Mouse (Mus musculus): ENCODE measurements around the gene Klhl29. TPM values are rescaled to one million over a fixed set of nuclear protein-coding genes. Genes with fewer than 3 reads are reported as not detected.

The Klhl29 gene
- polyA plus RNA-seq, 1 experiment from 2014 or later = 2.5 TPM

DNA sequence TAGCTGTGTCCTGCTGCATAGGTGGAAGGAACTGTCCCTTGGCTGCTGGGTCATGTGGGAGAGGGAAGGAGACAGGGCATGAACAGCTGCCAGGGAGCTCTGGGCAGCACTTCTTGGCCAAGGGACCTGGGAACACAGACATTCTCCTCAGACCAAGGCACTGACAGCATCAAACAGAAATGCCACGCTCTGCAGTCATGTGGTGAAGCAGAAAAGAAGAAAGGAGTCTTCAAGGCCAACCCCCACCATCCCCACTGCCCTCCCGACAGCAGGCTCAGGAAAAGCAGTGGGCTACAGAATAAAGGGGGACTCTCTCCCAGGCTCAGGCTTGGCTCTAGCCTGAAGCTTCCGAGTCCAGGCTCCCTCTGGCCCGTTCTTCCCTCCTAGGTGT is 130.3 kb downstream of the Klhl29 start:
- no peak for ATAC-seq (ENCODE audit: low FRiP score, low read depth)
- WGBS = 53% methylated on average over 4 of the region's 4 CpGs
- Histone ChIP-seq H3K27me3 (replicated peaks) (no peaks in the 10 kb centered on the region), H3K9ac (no peak overlapping the region), H3K27ac (no peak overlapping the region), H3K4me2 (replicated peaks) (no peak overlapping the region), H3K36me3 (no peaks in the 10 kb centered on the region), H3K4me1 (peaks cover 34% of the 10 kb centered on the region), H3K9me3 (no peaks in the 10 kb centered on the region), H3K4me3 (no peak overlapping the region)

DNA sequence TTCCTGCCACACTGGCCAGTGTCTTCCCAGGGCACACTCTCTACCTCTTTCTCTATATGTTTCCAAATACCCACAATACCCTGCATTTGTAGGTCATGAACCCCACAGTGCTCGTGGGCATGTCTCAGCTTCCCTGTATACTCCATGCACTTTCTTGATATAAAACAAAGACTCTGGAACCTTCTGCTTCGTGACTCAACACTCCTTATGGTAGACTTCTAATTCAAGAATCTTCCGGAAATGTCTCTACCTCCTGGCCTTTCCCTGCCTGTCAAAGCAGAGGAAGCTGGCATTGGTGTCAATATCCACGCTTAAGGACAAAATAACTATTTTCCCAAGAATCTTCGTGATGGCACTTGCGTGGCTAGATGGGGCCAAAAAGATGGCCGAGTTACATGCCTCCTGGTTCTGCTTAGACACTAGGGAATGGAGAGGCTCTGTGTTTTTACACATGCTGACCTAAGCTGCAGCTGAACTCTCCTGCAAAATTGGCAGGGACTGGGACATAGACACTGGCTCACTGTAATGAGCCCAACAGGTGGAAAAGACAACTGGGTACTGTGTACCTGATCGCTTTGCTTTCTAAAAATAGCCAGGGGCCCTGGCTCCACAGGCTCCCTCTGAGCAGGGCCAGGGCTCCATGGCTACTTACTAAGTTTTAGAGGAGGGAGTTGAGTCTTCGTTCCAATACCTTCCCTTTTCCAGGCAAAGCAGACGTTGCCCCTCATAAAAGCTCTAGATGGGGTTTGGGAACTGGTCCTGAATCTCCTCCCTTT is 130.9 kb downstream of the Klhl29 start:
- H3K36me3 ChIP-seq = no peaks in the 10 kb centered on the region
- no peaks in the 10 kb centered on the region for H3K9me3 ChIP-seq
- no peak overlapping the region for H3K9ac ChIP-seq
- no peaks in the 10 kb centered on the region for H3K27me3 ChIP-seq (replicated peaks)
- no peak overlapping the region for H3K27ac ChIP-seq
- no peak overlapping the region for H3K4me2 ChIP-seq (replicated peaks)
- 86% methylated on average over 10 of the region's 10 CpGs for WGBS
- ATAC-seq (ENCODE audit: low FRiP score, low read depth) = no peak
- H3K4me3 ChIP-seq = no peak overlapping the region
- peaks cover 39% of the 10 kb centered on the region for H3K4me1 ChIP-seq

DNA sequence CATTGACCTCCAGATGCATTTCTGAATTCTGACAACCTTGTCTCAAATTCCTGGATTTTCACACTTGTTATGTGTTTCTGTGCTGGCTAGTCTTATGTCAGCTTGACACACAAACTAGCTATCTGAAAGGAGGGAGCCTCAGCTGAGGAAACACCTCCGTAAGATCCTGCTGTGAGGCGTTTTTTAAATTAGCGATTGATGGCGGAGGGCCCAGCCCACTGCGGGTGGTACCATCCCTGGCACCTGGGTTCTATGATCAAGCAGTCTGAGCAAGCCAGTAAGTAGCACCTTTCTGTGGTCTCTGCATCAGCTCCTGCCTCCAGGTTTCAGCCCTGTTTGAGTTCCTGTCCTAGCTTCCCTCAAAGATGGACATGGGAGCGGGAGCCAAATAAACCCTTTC is 131.6 kb downstream of the Klhl29 start:
- no peaks in the 10 kb centered on the region for H3K9me3 ChIP-seq
- no peak overlapping the region for H3K27ac ChIP-seq
- no peak overlapping the region for H3K4me2 ChIP-seq (replicated peaks)
- H3K9ac ChIP-seq = no peak overlapping the region
- H3K27me3 ChIP-seq (replicated peaks) = no peaks in the 10 kb centered on the region
- H3K4me3 ChIP-seq = no peak overlapping the region
- no peak for ATAC-seq (ENCODE audit: low FRiP score, low read depth)
- H3K36me3 ChIP-seq = no peaks in the 10 kb centered on the region
- H3K4me1 ChIP-seq = peaks cover 32% of the 10 kb centered on the region
- WGBS = 75% methylated on average over 6 of the region's 6 CpGs

DNA sequence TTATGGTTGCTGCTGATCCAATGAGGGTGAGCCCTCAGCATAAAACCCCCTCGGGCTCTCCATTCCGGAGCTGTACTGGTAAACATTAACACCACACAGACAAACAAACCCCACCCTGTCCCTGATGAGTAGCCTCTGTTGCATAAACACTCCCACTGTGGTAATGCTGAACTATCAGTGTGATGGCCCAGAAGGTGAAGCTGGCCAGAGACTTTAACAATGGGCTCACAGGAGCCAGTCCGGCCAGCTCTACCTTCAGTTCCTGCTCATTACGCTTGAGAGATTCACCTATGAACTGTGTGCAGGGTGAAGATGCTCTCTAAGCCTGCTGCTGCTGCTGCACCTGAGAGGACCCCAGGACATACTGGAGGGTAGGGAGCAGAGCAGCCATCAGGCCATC is 132.0 kb downstream of the Klhl29 start:
- ATAC-seq (ENCODE audit: low FRiP score, low read depth) = no peak
- no peak overlapping the region for H3K4me2 ChIP-seq (replicated peaks)
- H3K36me3 ChIP-seq = no peaks in the 10 kb centered on the region
- H3K4me3 ChIP-seq = no peak overlapping the region
- H3K4me1 ChIP-seq = peaks cover 32% of the 10 kb centered on the region
- no peaks in the 10 kb centered on the region for H3K27me3 ChIP-seq (replicated peaks)
- H3K9me3 ChIP-seq = no peaks in the 10 kb centered on the region
- H3K27ac ChIP-seq = no peak overlapping the region
- H3K9ac ChIP-seq = no peak overlapping the region
- 66% methylated on average over 4 of the region's 4 CpGs for WGBS

DNA sequence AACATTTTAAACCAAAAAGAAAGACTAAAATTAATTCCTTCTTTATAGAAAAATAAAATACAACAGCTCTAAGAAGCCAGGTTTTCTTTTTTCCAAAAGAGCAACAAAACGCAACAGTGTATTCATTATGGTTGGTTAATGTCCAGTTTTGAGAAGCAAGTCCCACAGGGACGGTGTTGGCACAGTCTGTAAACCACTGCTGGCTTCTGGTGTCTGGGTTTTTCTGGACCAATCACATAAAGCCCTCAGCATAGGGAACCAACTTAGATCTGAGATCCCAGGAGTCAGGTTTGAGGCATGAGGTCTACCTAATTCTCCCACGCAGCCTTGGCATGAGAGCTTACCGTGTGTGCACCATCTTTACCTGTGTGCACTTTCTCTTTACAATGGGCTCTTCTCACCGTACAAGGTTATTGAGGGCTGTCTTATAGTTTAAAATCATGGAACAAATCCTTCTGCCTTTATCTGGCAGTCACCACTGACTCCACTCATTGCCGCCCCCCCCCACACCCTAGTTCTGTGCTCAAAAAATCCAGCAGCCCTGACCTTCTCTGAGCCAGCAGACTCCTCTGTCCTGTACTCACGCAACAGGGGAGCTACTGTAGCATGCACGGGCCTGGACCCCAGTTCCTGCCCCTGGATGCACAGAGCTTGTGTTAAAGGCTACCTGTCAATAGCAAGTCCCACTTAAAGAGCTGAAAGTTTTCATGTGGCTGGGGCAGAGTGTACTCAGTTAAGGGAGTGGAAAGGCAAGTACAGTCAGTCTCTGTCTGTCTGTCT is 132.7 kb downstream of the Klhl29 start:
- Histone ChIP-seq H3K4me2 (replicated peaks) (no peak overlapping the region), H3K4me1 (peaks cover 31% of the 10 kb centered on the region), H3K9me3 (no peaks in the 10 kb centered on the region), H3K36me3 (no peaks in the 10 kb centered on the region), H3K9ac (no peak overlapping the region), H3K4me3 (no peak overlapping the region), H3K27me3 (replicated peaks) (no peaks in the 10 kb centered on the region), H3K27ac (no peak overlapping the region)
- WGBS = 93% methylated on average over 8 of the region's 8 CpGs
- ATAC-seq (ENCODE audit: low FRiP score, low read depth) = no peak

DNA sequence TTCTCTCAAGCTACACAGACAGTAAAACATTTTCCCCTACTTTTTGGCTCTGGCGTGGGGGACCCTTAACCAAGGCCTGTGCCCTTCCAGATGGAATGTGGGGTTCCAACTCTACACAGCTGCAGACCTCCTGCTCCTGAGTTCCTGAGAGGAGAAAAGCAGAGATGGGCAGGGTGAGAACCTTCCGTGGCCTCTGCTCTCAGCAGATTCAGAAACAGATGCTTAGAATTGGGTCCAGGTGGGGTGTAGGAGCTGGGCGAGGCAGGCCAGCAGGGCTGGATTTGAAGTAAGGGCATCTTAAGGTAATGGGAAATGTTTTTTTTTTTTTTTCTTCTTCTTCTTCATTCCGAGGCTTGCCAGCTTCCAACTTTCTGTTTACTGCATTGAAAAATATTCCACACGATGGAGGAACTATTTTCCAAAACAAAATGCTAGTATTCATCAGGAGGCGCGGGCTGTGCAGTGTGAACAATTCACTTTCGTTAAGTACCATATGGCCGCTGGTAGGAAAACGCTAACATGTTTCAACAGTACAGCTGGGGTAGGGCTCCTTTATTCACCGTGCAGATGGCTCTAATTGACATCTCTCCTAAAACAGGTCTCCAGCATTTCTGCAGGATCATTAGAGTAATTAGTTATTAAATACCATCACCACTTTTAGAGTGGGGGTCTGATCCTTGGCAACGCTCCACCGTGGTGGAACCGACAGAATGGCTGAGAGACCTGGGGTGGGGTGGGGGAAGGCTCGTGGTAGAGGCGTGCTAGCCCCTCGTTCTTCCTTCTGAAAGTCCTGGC is 135.8 kb downstream of the Klhl29 start:
- no peaks in the 10 kb centered on the region for H3K36me3 ChIP-seq
- no peak overlapping the region for H3K4me3 ChIP-seq
- WGBS = 61% methylated on average over 17 of the region's 17 CpGs
- H3K9ac ChIP-seq = no peak overlapping the region
- no peak overlapping the region for H3K4me2 ChIP-seq (replicated peaks)
- no peaks in the 10 kb centered on the region for H3K27me3 ChIP-seq (replicated peaks)
- H3K4me1 ChIP-seq = peaks cover 13% of the 10 kb centered on the region
- H3K27ac ChIP-seq = no peak overlapping the region
- H3K9me3 ChIP-seq = no peaks in the 10 kb centered on the region
- ATAC-seq (ENCODE audit: low FRiP score, low read depth) = no peak

DNA sequence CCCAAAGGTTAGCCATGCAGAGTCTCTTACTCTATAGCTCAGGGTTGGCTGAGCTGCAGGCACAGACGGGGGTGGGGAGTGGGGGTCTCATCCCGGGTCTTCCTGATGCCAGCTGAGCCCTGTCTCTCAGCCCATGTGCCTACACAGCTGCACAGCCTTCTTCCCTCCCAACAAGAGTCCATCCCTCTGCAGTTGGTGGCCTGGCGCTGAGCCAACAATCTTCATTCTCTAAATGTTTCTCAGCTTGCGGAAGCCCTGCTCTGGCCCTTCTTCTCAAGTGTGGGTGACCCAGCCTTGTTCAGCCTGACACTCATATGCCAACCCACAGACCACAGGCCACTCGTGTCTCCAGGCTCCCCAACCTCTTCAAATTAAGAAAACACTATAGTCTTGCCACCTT is 138.4 kb downstream of the Klhl29 start:
- Histone ChIP-seq H3K36me3 (no peaks in the 10 kb centered on the region), H3K4me2 (replicated peaks) (no peak overlapping the region), H3K27ac (no peak overlapping the region), H3K9me3 (no peaks in the 10 kb centered on the region), H3K4me1 (peaks cover 13% of the 10 kb centered on the region), H3K9ac (no peak overlapping the region), H3K4me3 (no peak overlapping the region), H3K27me3 (replicated peaks) (no peaks in the 10 kb centered on the region)
- ATAC-seq (ENCODE audit: low FRiP score, low read depth) = peak; percentile 48
- WGBS = 61% methylated on average over 5 of the region's 5 CpGs

DNA sequence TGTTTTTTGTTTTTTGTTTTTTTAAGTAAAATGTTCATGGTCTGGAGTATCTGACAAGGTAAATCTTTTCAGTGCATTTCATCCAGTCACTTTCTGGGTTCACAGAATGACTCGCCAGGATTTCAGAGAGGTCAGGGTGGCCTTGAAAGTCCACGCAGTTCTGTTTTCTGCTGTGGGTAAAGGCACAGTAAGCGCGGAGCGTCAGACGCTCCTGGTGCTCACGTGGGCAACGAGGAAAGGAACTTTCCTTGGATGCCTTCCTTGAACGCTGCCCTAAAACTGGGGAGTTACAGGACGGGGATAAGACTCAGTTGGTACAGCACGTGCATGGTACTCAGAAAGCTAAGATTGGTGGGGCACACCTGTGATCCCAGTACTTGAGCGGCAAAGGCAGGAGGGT is 139.9 kb downstream of the Klhl29 start:
- H3K4me3 ChIP-seq = no peak overlapping the region
- H3K9ac ChIP-seq = no peak overlapping the region
- no peaks in the 10 kb centered on the region for H3K36me3 ChIP-seq
- peaks cover 13% of the 10 kb centered on the region for H3K4me1 ChIP-seq
- ATAC-seq (ENCODE audit: low FRiP score, low read depth) = no peak
- H3K27ac ChIP-seq = no peak overlapping the region
- H3K27me3 ChIP-seq (replicated peaks) = no peaks in the 10 kb centered on the region
- no peaks in the 10 kb centered on the region for H3K9me3 ChIP-seq
- WGBS = 89% methylated on average over 12 of the region's 12 CpGs
- no peak overlapping the region for H3K4me2 ChIP-seq (replicated peaks)

DNA sequence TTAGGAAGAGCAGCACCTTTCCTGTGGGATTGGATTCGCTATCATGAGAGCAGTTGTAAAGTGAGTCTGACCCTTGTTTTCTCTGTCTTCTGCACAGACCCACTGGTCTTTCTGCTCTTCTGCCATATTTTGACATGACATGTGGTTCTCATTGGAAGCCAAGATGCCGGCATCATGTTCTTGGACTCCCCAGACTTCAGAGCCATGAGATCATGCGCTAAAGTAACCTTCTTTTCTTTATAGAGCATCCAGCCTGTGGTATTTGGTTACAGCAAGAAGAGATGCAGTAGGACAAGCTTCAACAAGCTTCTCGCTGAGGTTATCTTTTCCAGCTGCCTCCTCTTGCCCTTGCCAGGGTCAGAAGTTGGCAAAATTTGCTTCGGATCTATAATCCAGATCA is 145.0 kb downstream of the Klhl29 start:
- WGBS = 94% methylated on average over 5 of the region's 5 CpGs
- no peaks in the 10 kb centered on the region for H3K9me3 ChIP-seq

DNA sequence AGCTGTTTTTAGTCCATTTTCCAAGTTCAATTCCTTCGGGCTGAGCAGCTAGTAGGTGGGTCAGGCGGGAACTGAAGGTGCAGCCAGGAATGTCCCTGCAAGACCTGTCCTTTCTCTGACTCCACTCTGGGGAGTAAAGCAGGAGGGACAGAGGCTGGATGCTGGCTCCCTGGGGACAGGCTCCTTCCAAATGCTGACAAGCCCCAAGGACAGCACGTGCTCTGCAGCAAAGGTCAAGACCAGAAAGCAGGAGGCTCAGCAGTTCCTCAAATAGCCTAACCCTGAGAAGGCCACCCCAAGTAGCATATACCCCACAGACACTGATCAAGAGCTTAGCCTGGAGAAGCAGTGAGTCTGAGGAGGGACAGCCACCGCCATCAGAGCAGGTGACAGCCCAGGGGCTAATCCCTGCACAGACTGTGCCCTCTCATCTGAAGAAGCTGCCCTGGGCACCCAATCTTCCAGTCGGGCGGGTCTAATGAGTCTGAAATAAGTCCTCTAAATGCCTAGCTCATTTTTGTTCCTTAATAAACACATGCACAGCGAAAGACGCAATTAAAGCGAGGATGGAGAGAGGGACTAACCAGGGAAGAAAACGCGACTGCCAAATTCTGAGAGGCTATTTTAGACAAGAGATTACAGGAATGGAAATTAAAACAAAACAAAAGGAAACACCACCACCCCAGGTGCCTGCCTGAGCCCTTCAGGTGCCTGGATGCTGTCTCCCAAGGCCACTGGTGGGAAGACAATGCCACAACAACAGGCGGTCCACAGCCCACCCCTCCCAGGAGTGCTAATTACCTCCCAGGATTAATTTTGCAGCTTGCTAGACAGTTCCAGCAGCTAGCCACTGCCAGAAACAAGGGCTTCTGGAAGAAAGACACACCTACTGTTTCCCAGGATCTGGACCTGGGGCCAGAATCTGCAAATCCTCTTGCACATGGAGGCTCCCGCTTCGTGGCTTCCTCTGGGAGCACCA is 148.5 kb downstream of the Klhl29 start:
- no peak overlapping the region for H3K4me2 ChIP-seq (replicated peaks)
- H3K9ac ChIP-seq = no peak overlapping the region
- H3K27ac ChIP-seq = no peak overlapping the region
- no peaks in the 10 kb centered on the region for H3K27me3 ChIP-seq (replicated peaks)
- no peaks in the 10 kb centered on the region for H3K36me3 ChIP-seq
- ATAC-seq (ENCODE audit: low FRiP score, low read depth) = no peak
- no peak overlapping the region for H3K4me3 ChIP-seq
- H3K9me3 ChIP-seq = no peaks in the 10 kb centered on the region
- 56% methylated on average over 14 of the region's 14 CpGs for WGBS
- H3K4me1 ChIP-seq = no peaks in the 10 kb centered on the region

More for the DNA sequence above, 145.0 kb downstream of the Klhl29 start:
- Histone ChIP-seq H3K27me3 (replicated peaks) (no peaks in the 10 kb centered on the region), H3K4me2 (replicated peaks) (no peak overlapping the region), H3K36me3 (no peaks in the 10 kb centered on the region), H3K9ac (no peak overlapping the region), H3K4me3 (no peak overlapping the region), H3K27ac (no peak overlapping the region), H3K4me1 (no peaks in the 10 kb centered on the region)
- ATAC-seq (ENCODE audit: low FRiP score, low read depth) = no peak

DNA sequence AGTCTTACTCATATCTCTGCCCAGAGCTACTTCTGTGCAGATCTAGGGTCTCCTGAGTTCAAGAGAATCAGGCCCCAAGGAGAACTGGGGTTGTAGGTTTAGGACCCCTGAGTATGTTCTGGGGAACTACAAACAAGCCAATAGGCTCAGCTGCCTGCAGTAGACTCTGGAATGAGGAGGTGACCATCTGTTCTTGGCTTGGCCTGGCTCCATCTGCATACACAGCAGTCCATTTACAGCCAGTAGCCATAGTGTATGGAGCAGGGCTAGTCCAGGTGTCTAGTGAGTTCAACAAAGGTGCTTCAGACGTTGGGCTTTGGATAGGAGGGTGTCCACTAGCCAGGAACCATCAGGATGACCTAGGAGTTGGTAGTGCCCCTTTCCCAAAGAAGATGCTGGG is 151.9 kb downstream of the Klhl29 start:
- Histone ChIP-seq H3K4me3 (no peak overlapping the region), H3K27me3 (replicated peaks) (no peaks in the 10 kb centered on the region), H3K4me1 (peaks cover 8% of the 10 kb centered on the region; the same call in 1 of the 2 replicates), H3K9me3 (no peaks in the 10 kb centered on the region), H3K4me2 (replicated peaks) (no peak overlapping the region), H3K36me3 (no peaks in the 10 kb centered on the region), H3K27ac (no peak overlapping the region), H3K9ac (no peak overlapping the region)
- 46% methylated on average over 1 of the region's 1 CpGs for WGBS
- no peak for ATAC-seq (ENCODE audit: low FRiP score, low read depth)

All from neural tube, embryonic 12.5 days (tissue).